Mouse (Mus musculus): ENCODE results near the gene Sh3kbp1.

Sh3kbp1 gene

GRCm38 (mm10) chrX:159942569-159942968, 315.5 kb downstream of the Sh3kbp1 start:
- no peak for DNase-seq

GRCm38 (mm10) chrX:159943586-159943985, 316.5 kb downstream of the Sh3kbp1 start:
- DNase-seq = no peak

- no peak for DNase-seq
Observed at GRCm38 (mm10) chrX:159953546-159954429, 326.7 kb downstream of the Sh3kbp1 start.

- peak; percentile 54 for DNase-seq
Observed at GRCm38 (mm10) chrX:159954430-159954779, 327.3 kb downstream of the Sh3kbp1 start.

GRCm38 (mm10) chrX:159955433-159955832, 328.4 kb downstream of the Sh3kbp1 start:
- no peak for DNase-seq

GRCm38 (mm10) chrX:159961385-159961784, 334.3 kb downstream of the Sh3kbp1 start:
- DNase-seq = no peak

GRCm38 (mm10) chrX:159963273-159963672, 336.2 kb downstream of the Sh3kbp1 start:
- DNase-seq = peak; percentile 39

GRCm38 (mm10) chrX:159963925-159964324, 336.9 kb downstream of the Sh3kbp1 start:
- DNase-seq = peak; percentile 80

- no peak for DNase-seq
Observed at GRCm38 (mm10) chrX:159969025-159969424, 342.0 kb downstream of the Sh3kbp1 start.

- DNase-seq = no peak
Observed at GRCm38 (mm10) chrX:159971091-159971779, 344.2 kb downstream of the Sh3kbp1 start.

GRCm38 (mm10) chrX:159973730-159974129, 346.7 kb downstream of the Sh3kbp1 start:
- no peak for DNase-seq

- DNase-seq = no peak
Observed at GRCm38 (mm10) chrX:159976243-159976642, 349.2 kb downstream of the Sh3kbp1 start.

GRCm38 (mm10) chrX:159988002-159988960, 361.2 kb downstream of the Sh3kbp1 start, which contains the start of gene Map3k15:
TSS of gene Map3k15 (plus strand) at chrX:159988433.
- DNase-seq = peak; percentile 3

- DNase-seq = no peak
Observed at GRCm38 (mm10) chrX:159995808-159996207, 368.7 kb downstream of the Sh3kbp1 start.
